Mouse (Mus musculus): ENCODE measurements around the gene Clcf1.

- TF ChIP-seq POLR2A (IDR thresholded peaks at IDR 0.05; ENCODE audit: extremely low read depth, insufficient read depth, low read length) = no peak
- TF ChIP-seq CTCF (IDR thresholded peaks at IDR 0.05; ENCODE audit: low read depth, low read length) = no peak
These were observed 47.2 kb upstream of the Clcf1 start for GRCm38 (mm10) chr19:4166678-4167476.
